Mouse (Mus musculus) spleen, adult 10 weeks (tissue): Measurements from ENCODE around the gene Defa30. TPM values are rescaled to one million over a fixed set of nuclear protein-coding genes. Genes with fewer than 3 reads are reported as not detected.

Experiments
- polyA plus RNA-seq: library from polyadenylated mRNA; stranded (reverse); fragments of 350-450 nt; fragmentation: Illumina TruSeq; extraction: RNeasy Lipid Tissue Mini Kit (QIAGEN cat#74804); gene quantifications from one replicate; pipeline ENCODE4 v1.2.3, GENCODE M21; 2015; ENCODE audit warnings: low replicate concordance; ENCODE audit not compliant: insufficient read depth

The Defa30 gene
- not detected for polyA plus RNA-seq

GRCm38 (mm10) chr8:21134342-21134741 lies at the start of gene Defa30:
Defa30 (plus strand) TSS chr8:21134642.

GRCm38 (mm10) chr8:21095950-21096349 lies 38.5 kb upstream of the Defa30 start, which contains the start of gene Gm14851:
Gm14851 (minus strand) TSS chr8:21096050.

GRCm38 (mm10) chr8:21161977-21162376 lies 27.5 kb downstream of the Defa30 start, which contains the start of gene Defa22:
Defa22 (plus strand) TSS chr8:21162277.

Other genes with a start within 250 kb of the Defa30 start
- gene Defb33, start 242.0 kb upstream of the Defa30 start, polyA plus RNA-seq = not detected
- gene Gm15056, start 232.0 kb upstream of the Defa30 start, polyA plus RNA-seq = 3.4 TPM
- not detected for gene Gm6040, start 212.6 kb upstream of the Defa30 start, polyA plus RNA-seq
- gene AY761185, start 189.9 kb upstream of the Defa30 start, polyA plus RNA-seq = not detected
- gene Defa21, start 109.1 kb upstream of the Defa30 start, polyA plus RNA-seq = not detected
- not detected for gene Defa23, start 79.6 kb upstream of the Defa30 start, polyA plus RNA-seq
- not detected for gene Defa35, start 69.6 kb upstream of the Defa30 start, polyA plus RNA-seq
- not detected for gene Defa25, start 50.2 kb upstream of the Defa30 start, polyA plus RNA-seq
- not detected for gene Gm14851, start 38.6 kb upstream of the Defa30 start, polyA plus RNA-seq
- not detected for gene Defa22, start 27.6 kb downstream of the Defa30 start, polyA plus RNA-seq
- not detected for gene Defa31, start 57.0 kb downstream of the Defa30 start, polyA plus RNA-seq
- gene Gm15293, start 66.9 kb downstream of the Defa30 start, polyA plus RNA-seq = not detected
- not detected for gene Gm15292, start 115.1 kb downstream of the Defa30 start, polyA plus RNA-seq
- not detected for gene Defa27, start 180.9 kb downstream of the Defa30 start, polyA plus RNA-seq
- gene Defa29, start 192.4 kb downstream of the Defa30 start, polyA plus RNA-seq = not detected
- gene Defa2, start 243.9 kb downstream of the Defa30 start, polyA plus RNA-seq = not detected